Mouse (Mus musculus) spleen, postnatal 10 days (tissue): Measurements from ENCODE around the gene Dyrk3.

Experiments
- DNase-seq, 2 experiments: peaks; one replicate each; pipeline ENCODE4 v3.0.0; 2021 to 2022; ENCODE audit warnings: low spot score in 2 of 2

Dyrk3 gene

DNA sequence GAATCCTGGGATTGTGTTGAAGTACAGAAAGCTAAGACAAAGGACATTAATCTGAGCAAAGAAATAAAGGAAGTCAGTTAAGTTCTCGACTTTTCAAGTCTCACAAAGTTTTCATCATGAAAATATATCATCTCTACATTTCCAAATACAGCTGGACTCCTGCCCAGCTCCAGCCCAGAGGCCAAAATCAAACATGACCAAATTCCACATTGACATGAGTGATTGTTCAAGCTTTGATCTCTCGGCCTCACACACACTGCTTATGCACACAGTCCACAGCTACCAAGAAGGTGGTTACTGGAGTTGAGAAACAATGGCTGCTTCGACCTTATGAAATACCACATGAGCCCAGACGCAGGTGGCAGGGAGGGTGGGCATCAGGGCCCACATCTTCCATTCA, 54.5 kb downstream of the Dyrk3 start:
- no peak for DNase-seq

DNA sequence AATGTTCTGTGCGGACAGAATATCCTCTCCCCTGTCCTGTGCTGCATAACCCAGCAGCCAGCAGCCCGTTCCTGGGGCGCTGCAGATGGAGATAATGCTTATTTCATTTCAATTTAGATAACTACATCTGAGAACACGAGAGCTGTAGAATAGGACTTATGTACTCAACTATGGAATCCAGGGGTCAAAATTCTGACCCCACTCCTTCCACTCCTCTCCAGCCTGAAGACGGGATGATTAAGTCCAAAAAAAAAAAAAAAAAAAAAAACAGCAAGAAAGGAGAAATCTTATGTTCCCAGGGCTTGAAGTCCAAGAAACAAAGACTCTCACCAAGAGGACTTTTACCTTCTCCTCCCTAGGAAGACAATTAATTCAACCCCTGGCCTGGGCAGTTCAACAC, 55.0 kb downstream of the Dyrk3 start:
- no peak for DNase-seq

DNA sequence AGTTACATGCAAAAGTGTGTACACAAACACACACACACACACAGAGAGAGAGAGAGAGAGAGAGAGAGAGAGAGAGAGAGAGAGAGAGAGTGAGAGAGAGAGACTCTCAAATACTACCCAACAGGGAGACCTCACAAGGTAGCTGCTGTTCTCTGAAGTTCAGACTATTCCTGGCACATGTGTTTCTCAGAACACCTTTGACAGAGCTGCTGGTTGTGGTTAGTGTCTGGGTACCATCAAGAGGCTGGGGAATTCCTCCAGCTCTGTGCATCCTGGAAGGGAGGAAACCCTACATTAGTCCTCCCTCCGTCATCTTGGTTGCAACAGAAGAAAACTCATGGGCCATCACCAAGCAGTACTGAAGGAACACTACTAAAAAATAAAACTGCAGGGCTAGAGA, 57.5 kb downstream of the Dyrk3 start:
- DNase-seq, result no peak

DNA sequence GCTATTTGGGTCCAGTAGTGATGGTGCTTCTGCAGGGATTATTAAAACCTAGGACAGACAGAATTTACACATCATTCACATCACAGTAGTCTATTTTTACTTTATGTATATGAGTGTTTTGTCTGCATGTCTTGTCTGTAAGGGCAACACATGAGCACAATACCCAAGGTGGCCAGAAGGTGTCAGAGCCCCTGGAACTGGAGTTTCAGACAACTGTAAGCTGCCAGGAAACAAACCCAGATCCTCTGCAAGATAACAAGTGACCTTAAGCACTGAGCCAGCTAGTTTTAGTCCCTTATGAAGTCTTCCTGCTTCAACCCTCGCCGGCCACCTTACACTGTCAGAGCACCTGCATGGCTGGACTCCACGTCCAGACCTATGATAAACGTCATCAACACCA, 58.4 kb downstream of the Dyrk3 start:
- DNase-seq, result peak in 1 of 2 experiments; percentile 51

DNA sequence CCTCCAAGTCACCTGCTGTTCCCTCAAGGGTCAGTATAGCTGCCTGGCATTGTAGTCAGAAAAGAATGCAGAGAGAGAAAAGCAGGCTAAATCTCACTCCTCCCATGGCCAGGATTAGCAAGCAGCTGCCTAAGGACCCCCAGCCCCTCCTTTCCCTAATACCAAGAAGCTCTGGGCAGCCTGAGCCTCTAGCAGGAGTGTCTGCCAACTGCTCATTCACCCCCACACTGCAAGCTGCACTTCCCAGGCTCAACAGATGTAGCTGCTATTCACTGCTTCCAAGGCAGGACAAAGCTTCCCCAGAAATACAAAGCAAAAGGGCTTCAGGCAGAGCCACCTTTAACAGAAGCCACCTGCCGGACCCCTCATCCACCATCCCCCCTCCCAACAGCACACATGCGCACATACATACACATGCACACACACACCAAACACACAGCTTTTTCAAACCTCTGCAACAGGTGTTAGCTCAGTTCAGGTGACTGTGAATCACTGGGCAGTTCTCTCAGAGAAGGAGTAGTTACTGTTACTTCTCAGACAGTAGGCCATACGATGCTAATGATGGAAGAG, 59.3 kb downstream of the Dyrk3 start:
- no peak for DNase-seq
